In genomic region chr4:137809999-137810398, GRCm38 (mm10) we compare ENCODE assay signal across 19 mouse cellular contexts. TPM values are rescaled to one million over a fixed set of nuclear protein-coding genes. Genes with fewer than 3 reads are reported as not detected.
A peak's percentile ranks its signal among the peaks of the same experiment; 100 is the strongest.
DNase-seq lines count a peak whose midpoint lies in the region; ATAC-seq and TF ChIP-seq lines count a peak whose summit lies in the region.
"Had no signal": no experiment of that assay in that cellular context is flagged by ENCODE, and none has a peak within 500 bp of the region (broad histone marks: within the 10 kb centered on the region; RNA-seq: fewer than 3 reads in every experiment).

No protein-coding gene starts in this region.

- H3K4me1 ChIP-seq in liver, adult 2 months (ENCODE audit: control insufficient read depth, insufficient read depth, low read length) = no peaks in the 10 kb centered on the region
- no peaks in the 10 kb centered on the region for H3K4me1 ChIP-seq in liver, embryonic 11.5 days (replicated peaks; ENCODE audit: control insufficient read depth, insufficient read depth, low read length)
- H3K4me1 ChIP-seq: embryonic facial prominence, embryonic 12.5 days; forebrain, embryonic 13.5 days had no signal

- no peaks in the 10 kb centered on the region for H3K79me2 ChIP-seq in liver, adult 2 months (ENCODE audit: control insufficient read depth, insufficient read depth, low read length)

- H3K4me3 ChIP-seq in gastrocnemius, adult 2 months = no peak overlapping the region
- no peak overlapping the region for H3K4me3 ChIP-seq in liver, adult 2 months (ENCODE audit: insufficient read depth, low read depth, low read length)
- H3K4me3 ChIP-seq in liver, embryonic 11.5 days (ENCODE audit: low read depth, low read length) = no peak overlapping the region
- H3K4me3 ChIP-seq: embryonic facial prominence, embryonic 10.5 days; embryonic facial prominence, embryonic 12.5 days; forebrain, embryonic 13.5 days; forebrain, embryonic 15.5 days had no signal

- TF ChIP-seq CTCF in gastrocnemius, adult 2 months (IDR thresholded peaks at IDR 0.05) = no peak
- TF ChIP-seq CTCF in liver, adult 2 months (IDR thresholded peaks at IDR 0.05; ENCODE audit: low read depth, low read length) = no peak

- no peaks in the 10 kb centered on the region for H3K9me3 ChIP-seq in liver, embryonic 11.5 days (ENCODE audit: control insufficient read depth, low read length)
- H3K9me3 ChIP-seq: embryonic facial prominence, embryonic 12.5 days; forebrain, embryonic 13.5 days; forebrain, embryonic 15.5 days had no signal

- no peak overlapping the region for H3K4me2 ChIP-seq in liver, embryonic 11.5 days
- H3K4me2 ChIP-seq: embryonic facial prominence, embryonic 12.5 days; forebrain, embryonic 13.5 days; forebrain, embryonic 15.5 days had no signal

- H3K27ac ChIP-seq in gastrocnemius, adult 2 months = no peak overlapping the region
- H3K27ac ChIP-seq in liver, adult 2 months (replicated peaks; ENCODE audit: insufficient read depth, low read depth, low read length) = no peak overlapping the region
- no peak overlapping the region for H3K27ac ChIP-seq in liver, embryonic 11.5 days (ENCODE audit: low read depth, low read length)
- H3K27ac ChIP-seq: embryonic facial prominence, embryonic 10.5 days; embryonic facial prominence, embryonic 12.5 days; forebrain, embryonic 13.5 days; forebrain, embryonic 15.5 days had no signal

- H3K36me3 ChIP-seq in liver, adult 2 months (ENCODE audit: control insufficient read depth, insufficient read depth, low read length) = no peaks in the 10 kb centered on the region
- no peaks in the 10 kb centered on the region for H3K36me3 ChIP-seq in liver, embryonic 11.5 days (ENCODE audit: control insufficient read depth, insufficient read depth, low read length)
- H3K36me3 ChIP-seq: embryonic facial prominence, embryonic 10.5 days; embryonic facial prominence, embryonic 12.5 days; forebrain, embryonic 15.5 days had no signal

- no peak overlapping the region for H3K9ac ChIP-seq in liver, adult 2 months (ENCODE audit: low read depth, low read length)
- no peak overlapping the region for H3K9ac ChIP-seq in liver, embryonic 11.5 days (ENCODE audit: low read depth, low read length)
- H3K9ac ChIP-seq: embryonic facial prominence, embryonic 12.5 days; forebrain, embryonic 13.5 days; forebrain, embryonic 15.5 days had no signal

- WGBS in liver, adult 2 months = 29% methylated on average over 4 of the region's 4 CpGs
- 69% methylated on average over 4 of the region's 4 CpGs for WGBS in liver, embryonic 11.5 days

- no peaks in the 10 kb centered on the region for H3K27me3 ChIP-seq in liver, adult 2 months (ENCODE audit: control insufficient read depth, insufficient read depth, low read length)
- H3K27me3 ChIP-seq in liver, embryonic 11.5 days (replicated peaks; ENCODE audit: control insufficient read depth, insufficient read depth, low read length) = 0 out of 2 replicates have a peak, but pooled peaks cover 3% of the 10 kb centered on the region
- H3K27me3 ChIP-seq: embryonic facial prominence, embryonic 12.5 days; forebrain, embryonic 13.5 days; forebrain, embryonic 15.5 days had no signal

- no peak for ATAC-seq in liver, embryonic 11.5 days (replicated peaks; ENCODE audit: low FRiP score)
- ATAC-seq in frontal cortex, adult (ENCODE audit: low TSS enrichment) = no peak
- ATAC-seq: forebrain, embryonic 13.5 days; forebrain, embryonic 15.5 days had no signal

- peak; percentile 44 for DNase-seq in gastrocnemius, adult 2 months
- DNase-seq in gastrocnemius, postnatal 4 days (ENCODE audit: low spot score in 2 of 2) = no peak
- peak; percentile 78 for DNase-seq in liver, adult 2 months (ENCODE audit: extremely low read depth, low read depth, low spot score)
- no peak for DNase-seq in liver, embryonic 11.5 days (ENCODE audit: low spot score)
- peak; percentile 52 for DNase-seq in brain, adult 2 months (ENCODE audit: low read depth, low spot score)
- peak; percentile 59 for DNase-seq in gonadal fat pad, adult 2 months (ENCODE audit: low read depth)
- DNase-seq: adrenal gland, adult 2 months; adrenal gland, postnatal 10 days; adrenal gland, postnatal 25 days; cerebellum, adult 11-12 months; cerebellum, adult 9-10 months; cerebellum, postnatal 10 days; cerebellum, postnatal 25 days had no signal

- intact Hi-C loops in gastrocnemius, adult 2 months (cut with DNase I) = no loop called here

- no peak for TF ChIP-seq POLR2A in liver, adult 2 months (IDR thresholded peaks at IDR 0.05; ENCODE audit: extremely low read depth, insufficient read depth, low read length)

RNA-seq across cellular contexts. Expression of gene Alpl, which starts 13.8 kb away (rescaled TPM):
- 10 to 100 TPM; 10.3 to 42.2 TPM for total RNA-seq in gastrocnemius, adult 2 months (2021)
- total RNA-seq in gastrocnemius, postnatal 4 days (2021) = 1 to 10 TPM; 1.3 to 1.5 TPM
- 5.1 and 6.9 TPM in 2 replicates for total RNA-seq in liver, adult 2 months (2014; rRNA removed)
- 7.3 and 10.0 TPM in 2 replicates for polyA plus RNA-seq in liver, adult 2 months (2012; rRNA removed)
- 5.7 and 6.1 TPM in 2 replicates for polyA plus RNA-seq in liver, embryonic 11.5 days (2014; fragmentation: Nextera tagmentation; extraction: Ambion mirVana)
- 70.2 and 153 TPM in 2 replicates for polyA plus RNA-seq in gonadal fat pad, adult 2 months (2012; rRNA removed)
- total RNA-seq: MEL had no signal

RNA-seq across cellular contexts. Expression of gene Ece1, which starts 52.0 kb away (rescaled TPM):
- total RNA-seq in gastrocnemius, adult 2 months (2021) = 100 to 1,000 TPM in 1 of 2 experiments, 10 to 100 TPM in 1; 61.6 to 103 TPM
- 10 to 100 TPM; 64.1 to 73.4 TPM for total RNA-seq in gastrocnemius, postnatal 4 days (2021)
- total RNA-seq in liver, adult 2 months (2014; rRNA removed) = 430 and 630 TPM in 2 replicates
- 55.2 and 213 TPM in 2 replicates for polyA plus RNA-seq in liver, adult 2 months (2012; rRNA removed)
- 51.9 and 61.4 TPM in 2 replicates for polyA plus RNA-seq in liver, embryonic 11.5 days (2014; fragmentation: Nextera tagmentation; extraction: Ambion mirVana)
- 21.3 and 39.5 TPM in 2 replicates for polyA plus RNA-seq in gonadal fat pad, adult 2 months (2012; rRNA removed)

Comparison
In these comparisons a context has a peak if more than half of its experiments do, and no peak if none do; other contexts are left out.
1. DNase-seq: peak in gastrocnemius, adult 2 months (single experiment), liver, adult 2 months (single experiment), brain, adult 2 months (single experiment) and gonadal fat pad, adult 2 months (single experiment); none in gastrocnemius, postnatal 4 days (0 of 2) and liver, embryonic 11.5 days (single experiment).